Mouse (Mus musculus): ENCODE data around the gene Pp2d1.

Gene Pp2d1

GRCm38 (mm10) chr17:53566161-53566918, 27.1 kb upstream of the Pp2d1 start, which contains the start of gene Kat2b:
Kat2b (plus strand) TSS chr17:53566861.
- DNase-seq (ENCODE audit: low read depth) = peak; percentile 61

GRCm38 (mm10) chr17:53564837-53565236, 25.6 kb upstream of the Pp2d1 start:
- no peak for DNase-seq (ENCODE audit: low read depth)

GRCm38 (mm10) chr17:53561458-53562029, 22.3 kb upstream of the Pp2d1 start:
- DNase-seq (ENCODE audit: low read depth) = no peak

- DNase-seq (ENCODE audit: low read depth) = no peak
Measured at GRCm38 (mm10) chr17:53559646-53560045, 20.4 kb upstream of the Pp2d1 start.

- no peak for DNase-seq (ENCODE audit: low read depth)
Measured at GRCm38 (mm10) chr17:53557443-53557842, 18.2 kb upstream of the Pp2d1 start.

- DNase-seq (ENCODE audit: low read depth) = no peak
Measured at GRCm38 (mm10) chr17:53554813-53555212, 15.6 kb upstream of the Pp2d1 start.

- DNase-seq (ENCODE audit: low read depth) = no peak
Measured at GRCm38 (mm10) chr17:53554088-53554487, 14.8 kb upstream of the Pp2d1 start.

GRCm38 (mm10) chr17:53551306-53552299, 12.4 kb upstream of the Pp2d1 start:
- no peak for DNase-seq (ENCODE audit: low read depth)

- DNase-seq (ENCODE audit: low read depth) = peak; percentile 67
Measured at GRCm38 (mm10) chr17:53543591-53544324, 4.5 kb upstream of the Pp2d1 start.

GRCm38 (mm10) chr17:53542536-53542935, 3.3 kb upstream of the Pp2d1 start:
- DNase-seq (ENCODE audit: low read depth) = no peak

- DNase-seq (ENCODE audit: low read depth) = peak; percentile 59
Measured at GRCm38 (mm10) chr17:53532425-53532824, 6.8 kb downstream of the Pp2d1 start.

- DNase-seq (ENCODE audit: low read depth) = peak; percentile 28
Measured at GRCm38 (mm10) chr17:53531160-53531559, 8.1 kb downstream of the Pp2d1 start.

- DNase-seq (ENCODE audit: low read depth) = no peak
Measured at GRCm38 (mm10) chr17:53528034-53528433, 11.2 kb downstream of the Pp2d1 start.

GRCm38 (mm10) chr17:53520509-53520908, 18.7 kb downstream of the Pp2d1 start:
- DNase-seq (ENCODE audit: low read depth) = no peak

- no peak for DNase-seq (ENCODE audit: low read depth)
Measured at GRCm38 (mm10) chr17:53519364-53519763, 19.9 kb downstream of the Pp2d1 start.

- peak; percentile 77 for DNase-seq (ENCODE audit: low read depth)
Measured at GRCm38 (mm10) chr17:53512311-53512951, 26.8 kb downstream of the Pp2d1 start.

- DNase-seq (ENCODE audit: low read depth) = no peak
Measured at GRCm38 (mm10) chr17:53502966-53503365, 36.3 kb downstream of the Pp2d1 start.

GRCm38 (mm10) chr17:53489007-53489378, 50.3 kb downstream of the Pp2d1 start:
- no peak for DNase-seq (ENCODE audit: low read depth)

GRCm38 (mm10) chr17:53488291-53489006, 50.8 kb downstream of the Pp2d1 start:
- DNase-seq (ENCODE audit: low read depth) = no peak

- no peak for DNase-seq (ENCODE audit: low read depth)
Measured at GRCm38 (mm10) chr17:53480433-53480832, 58.8 kb downstream of the Pp2d1 start.
